Mouse (Mus musculus) neural tube, embryonic 10.5 days (tissue): ENCODE measurements around the gene Gm37240.

Experiments used
- DNase-seq: peaks from one replicate; pipeline ENCODE4 v3.0.0-alpha.2; 2017; ENCODE audit warnings: low spot score; ENCODE audit errors: extremely low spot score

The Gm37240 gene

DNA sequence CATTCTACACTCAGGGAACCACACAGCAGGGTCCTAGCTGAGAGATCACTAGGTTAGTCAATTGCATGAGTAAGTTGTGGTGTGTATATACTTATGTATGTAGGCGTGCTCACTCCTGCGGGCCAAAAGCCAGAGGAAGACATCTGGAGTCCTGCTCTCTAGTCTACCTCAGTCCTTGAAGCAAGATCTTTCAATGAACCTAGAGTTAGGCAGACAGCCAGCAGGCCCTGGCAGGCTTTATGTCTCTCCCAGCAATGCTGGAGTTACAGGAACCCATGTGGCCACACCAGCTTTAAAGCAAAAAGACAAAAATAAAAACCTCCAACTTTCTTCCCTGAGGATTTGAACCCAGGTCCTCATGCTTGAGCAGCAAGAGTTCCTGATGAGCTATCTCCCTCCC, 586.0 kb downstream of the Gm37240 start:
- DNase-seq: no peak

DNA sequence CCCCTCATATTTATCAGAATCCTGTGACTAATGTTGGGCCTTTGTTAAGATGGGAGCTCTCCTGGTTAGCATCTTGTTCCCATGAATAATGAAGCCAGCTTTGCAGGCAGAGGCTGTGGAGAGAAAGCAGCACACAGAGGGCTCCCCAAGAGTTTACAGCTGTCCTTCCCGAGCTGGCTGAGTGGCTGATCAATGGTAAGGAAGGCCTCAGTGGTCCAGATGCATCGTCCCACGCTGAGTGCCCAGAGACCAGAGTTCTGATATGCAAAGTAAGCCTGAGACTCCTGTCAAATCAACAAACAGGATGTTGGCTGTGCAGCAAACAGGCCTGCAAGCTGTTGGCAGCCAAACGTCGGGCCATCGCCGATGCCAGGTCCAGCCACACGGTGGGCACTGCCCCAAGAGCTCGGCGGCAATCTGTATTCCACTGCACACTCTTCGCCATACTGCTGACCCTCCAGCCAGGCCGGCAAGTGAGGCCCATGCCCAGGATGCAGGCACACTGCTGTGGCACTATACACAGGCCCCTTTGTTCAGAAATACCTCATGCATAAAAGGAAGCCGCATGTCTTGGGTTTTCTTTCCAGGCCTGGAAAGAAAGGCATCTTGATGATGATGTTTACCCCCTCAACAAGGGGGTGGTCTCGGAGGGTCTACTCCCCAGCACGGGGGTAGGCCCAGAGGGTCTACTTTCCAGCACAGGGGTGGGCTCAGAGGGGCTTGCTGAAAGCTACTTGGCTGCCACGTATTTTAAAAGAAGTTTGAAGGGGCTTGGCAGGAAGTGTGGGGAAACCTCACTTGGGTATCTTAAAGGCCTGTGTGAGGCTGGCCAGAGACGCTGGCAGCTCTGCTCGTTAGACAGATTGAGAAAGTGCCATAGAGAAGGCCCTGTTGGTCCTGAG, 587.4 kb downstream of the Gm37240 start:
- peak; percentile 16 for DNase-seq

DNA sequence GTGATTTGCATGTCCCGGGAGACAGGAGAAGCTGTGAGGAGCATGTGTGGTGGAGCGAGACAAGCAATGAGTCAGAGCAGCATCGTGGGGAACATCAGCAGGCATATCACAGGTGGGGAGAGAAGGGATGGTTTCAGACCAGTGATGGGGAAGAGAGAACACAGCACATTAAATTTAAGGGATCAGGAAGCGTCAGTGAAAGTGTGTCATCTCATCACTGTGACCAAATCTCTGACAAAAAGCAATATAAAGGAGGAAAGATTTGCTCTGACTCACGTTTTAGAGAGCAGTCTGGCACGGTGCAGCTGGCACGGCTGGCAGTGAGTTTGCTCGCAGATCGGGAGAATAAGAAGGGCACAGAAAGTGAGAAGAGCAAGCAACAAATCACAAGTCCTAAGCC, 592.1 kb downstream of the Gm37240 start:
- DNase-seq: no peak

DNA sequence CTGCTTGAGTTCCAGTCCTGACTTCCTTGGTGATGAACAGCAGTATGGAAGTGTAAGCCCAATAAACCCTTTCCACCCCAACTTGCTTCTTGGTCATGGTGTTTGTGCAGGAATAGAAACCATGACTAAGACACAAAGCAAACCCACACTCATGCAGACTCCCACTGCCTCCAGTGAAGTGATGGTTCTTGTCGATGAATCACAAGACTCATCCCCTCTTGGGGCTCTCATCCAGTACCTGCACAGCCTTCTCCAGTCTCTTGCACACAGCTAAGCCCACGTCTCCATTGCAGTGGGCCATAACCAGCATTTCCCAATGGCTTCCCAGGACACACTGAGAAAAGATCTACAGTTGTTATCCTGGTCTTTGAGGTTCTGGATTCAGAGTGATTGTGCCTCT, 599.7 kb downstream of the Gm37240 start:
- DNase-seq: no peak

DNA sequence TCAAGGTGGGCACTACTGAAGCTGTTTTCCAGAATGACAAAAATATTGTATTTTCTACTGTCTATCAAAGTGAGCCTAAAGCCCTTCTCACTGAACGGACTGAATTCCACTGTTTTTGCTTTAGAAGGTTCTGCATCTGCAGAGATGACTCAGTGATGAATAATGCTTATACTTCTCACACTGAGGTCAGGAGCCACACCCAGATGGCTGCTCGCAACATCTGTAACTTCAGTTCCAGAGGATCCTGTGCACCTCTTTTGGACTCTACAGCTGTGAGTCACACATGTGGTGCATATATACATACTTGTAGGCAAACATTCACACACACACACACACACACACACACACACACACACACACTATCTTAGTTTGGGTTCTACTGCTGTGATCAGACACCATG, 602.8 kb downstream of the Gm37240 start:
- no peak for DNase-seq

DNA sequence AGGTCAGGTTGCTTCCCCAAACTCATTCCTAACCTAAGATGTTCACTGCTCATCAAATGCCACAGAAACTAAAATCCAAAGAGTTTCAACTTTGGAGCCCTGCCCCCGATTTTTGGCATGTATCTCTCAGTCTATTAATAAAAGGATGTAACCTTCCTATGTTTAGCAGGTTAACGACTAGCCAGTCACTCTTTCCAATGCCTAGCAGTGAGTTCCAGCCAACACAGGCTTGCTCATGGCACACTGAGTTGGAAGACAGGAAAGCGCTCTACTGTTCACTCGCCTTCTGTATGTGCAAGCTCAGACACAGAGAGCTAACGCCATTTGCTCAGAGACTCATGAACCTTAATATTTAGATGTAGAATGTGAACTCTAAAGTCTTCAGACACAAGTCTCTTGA, 604.5 kb downstream of the Gm37240 start:
- no peak for DNase-seq

DNA sequence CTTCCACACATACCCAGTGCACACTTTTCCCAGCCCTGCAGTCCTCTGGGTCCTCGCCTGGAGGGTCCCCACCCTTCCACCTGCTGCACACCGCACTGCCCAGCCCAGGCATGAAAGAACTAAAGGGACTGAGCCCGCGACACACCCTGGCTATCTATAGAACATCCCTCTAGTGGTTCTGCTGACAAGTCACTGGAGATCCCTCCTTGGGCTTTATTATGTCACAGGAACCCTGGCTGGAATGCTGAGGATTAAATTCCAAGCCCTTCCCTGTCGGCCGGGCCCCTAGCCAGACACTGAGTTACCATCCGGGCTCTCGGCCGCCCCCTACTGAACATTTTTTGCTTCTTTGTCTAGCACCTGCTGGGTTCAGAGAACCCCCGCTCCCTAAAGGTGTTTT, 612.2 kb downstream of the Gm37240 start:
- peak; percentile 26 for DNase-seq

DNA sequence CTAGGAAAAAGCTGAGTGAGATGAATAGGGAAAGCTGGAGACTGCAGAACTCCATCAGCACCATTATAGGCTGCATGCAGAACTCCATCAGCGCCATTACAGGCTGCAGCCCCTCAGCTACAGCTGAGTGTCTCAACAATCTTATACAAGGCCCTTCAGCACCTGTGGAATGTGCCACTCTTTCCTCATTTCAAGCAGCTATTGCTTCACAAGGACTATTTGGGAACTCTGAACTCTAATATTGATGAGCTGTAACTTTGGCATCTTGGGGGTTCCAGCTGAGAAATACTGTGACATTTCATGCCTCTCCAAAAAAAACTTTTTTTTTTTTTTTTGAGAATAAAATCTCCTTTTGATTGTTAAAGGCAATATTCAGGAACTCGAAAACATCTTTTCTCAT, 615.8 kb downstream of the Gm37240 start:
- DNase-seq: no peak

DNA sequence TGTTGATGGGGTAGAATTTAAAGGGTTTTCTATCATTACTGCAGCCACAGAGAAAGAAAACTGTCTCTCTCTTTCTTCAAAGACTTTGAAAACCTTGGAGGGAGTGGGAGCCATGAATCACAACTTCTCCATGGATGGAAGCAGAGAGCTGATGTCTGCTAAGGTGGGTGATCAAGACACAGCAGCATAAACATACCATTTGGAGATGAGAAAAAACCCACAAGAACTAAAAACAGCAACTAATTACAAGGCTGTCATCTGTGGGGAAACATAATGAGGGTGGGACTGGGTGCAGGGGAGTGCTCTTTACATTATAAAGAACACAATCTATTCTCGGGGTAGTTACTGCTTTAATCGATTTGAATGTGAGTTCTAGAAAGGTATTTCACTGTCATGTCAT, 622.4 kb downstream of the Gm37240 start:
- DNase-seq: no peak

DNA sequence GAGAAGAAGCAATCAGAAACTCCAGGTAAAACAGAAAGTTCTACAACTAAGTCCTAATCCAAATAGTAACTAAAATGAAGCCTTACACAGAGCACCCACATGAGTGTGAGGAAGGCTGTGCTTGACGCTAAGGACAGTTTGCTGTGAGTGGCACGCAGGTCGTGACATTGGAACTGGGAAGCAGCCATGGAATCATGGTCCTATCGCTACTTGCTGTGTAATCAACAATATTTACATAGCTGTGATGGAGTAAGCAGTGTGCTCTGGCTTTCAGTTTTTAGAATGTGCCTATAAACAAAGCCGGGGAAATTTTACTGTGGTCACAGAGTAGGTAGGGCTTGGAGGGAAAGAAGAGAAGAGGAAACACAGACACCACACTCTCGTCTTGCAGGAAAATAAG, 622.8 kb downstream of the Gm37240 start:
- DNase-seq: no peak

DNA sequence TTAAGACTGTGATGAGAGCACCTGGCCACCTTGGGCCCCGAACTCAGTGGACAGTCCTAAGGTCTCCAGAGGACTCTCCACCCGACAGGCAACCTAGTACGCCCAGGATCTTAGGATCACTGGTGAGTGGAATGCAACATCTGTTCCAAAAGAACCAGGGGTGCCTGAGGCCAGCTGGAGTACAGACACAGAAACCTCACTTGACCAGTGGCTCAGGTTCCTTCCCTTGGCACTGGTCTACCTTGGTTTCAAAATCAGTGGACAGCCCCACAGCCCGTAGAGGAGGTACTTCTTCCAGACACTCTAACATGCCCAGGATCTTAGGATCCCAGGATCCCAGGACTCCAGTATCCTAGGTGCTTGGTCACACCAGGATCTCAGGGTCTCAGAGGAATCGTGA, 632.8 kb downstream of the Gm37240 start:
- no peak for DNase-seq

DNA sequence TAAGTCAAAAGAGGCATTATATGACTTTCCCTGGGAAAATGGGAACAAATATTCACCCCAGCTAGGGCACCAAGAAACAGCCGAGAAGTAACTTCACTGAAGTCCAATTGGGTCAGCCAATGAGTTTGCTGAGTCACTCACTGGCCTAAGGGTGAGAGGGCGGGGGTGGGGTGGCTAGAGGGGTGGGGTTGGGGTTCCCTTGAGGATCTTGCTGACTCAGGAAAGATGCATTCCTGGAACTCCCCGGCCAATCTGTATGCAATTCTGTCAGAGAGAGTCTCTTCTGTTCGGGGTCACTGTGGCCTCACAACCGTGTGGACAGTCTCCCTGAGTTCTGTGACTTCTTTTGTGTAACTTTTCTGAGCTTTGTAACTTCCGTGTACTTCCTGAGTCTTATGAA, 635.7 kb downstream of the Gm37240 start:
- DNase-seq: no peak

DNA sequence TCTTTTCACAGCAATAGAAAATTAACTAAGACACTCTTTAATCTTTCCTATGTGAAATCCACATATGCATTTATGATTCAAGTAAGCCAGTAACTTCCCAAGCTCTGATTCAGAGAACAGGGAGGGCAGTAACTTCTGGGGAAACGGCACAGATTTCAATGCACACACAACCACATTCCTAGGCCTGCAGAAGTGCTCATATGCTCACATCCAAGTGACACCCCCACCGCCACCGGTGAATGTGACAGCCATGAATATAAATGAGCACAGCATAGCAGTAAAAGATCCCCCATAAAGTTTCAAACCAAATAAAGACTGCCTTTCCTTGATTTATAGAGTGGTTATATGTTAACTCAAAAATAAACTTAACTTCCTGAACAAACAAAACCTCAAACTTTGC, 641.2 kb downstream of the Gm37240 start:
- no peak for DNase-seq

DNA sequence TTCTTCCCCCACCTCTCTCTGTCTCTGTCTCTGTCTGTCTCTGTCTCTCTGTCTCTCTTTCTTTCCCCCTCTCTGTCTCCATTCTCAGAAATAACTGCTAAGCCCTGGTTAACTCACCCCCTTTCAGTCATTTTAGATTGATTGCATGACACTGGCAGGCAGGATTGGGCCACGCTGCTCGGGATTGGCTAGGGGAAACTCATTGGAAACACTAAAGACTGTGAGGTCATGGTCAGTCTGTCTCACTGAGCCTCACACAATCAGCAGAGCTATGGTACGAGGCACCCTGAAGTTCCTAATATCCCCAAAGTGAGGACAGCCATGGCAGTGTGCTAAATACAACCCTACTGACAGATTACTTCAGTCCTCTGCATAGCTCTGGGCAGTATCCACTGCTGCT, 650.8 kb downstream of the Gm37240 start:
- DNase-seq: peak; percentile 6

DNA sequence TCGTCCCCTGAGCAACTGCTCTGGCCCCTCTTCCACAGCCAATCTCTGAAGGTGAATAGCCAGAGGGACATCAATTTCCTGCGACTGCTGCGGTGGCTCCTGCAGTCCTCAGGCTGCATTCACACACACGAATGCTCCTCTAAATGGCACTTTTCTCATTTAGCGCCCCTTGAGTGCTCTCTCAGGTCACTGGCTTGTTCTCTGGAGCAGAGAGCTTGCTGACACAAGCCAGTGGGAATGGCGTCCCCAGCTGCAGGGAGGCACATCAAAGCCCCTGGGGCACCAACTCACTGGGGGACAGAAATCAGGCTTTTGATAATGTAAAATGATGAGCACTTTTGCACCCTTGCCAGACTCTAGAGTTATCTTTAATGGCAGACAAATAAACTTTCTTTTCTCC, 654.5 kb downstream of the Gm37240 start:
- no peak for DNase-seq

DNA sequence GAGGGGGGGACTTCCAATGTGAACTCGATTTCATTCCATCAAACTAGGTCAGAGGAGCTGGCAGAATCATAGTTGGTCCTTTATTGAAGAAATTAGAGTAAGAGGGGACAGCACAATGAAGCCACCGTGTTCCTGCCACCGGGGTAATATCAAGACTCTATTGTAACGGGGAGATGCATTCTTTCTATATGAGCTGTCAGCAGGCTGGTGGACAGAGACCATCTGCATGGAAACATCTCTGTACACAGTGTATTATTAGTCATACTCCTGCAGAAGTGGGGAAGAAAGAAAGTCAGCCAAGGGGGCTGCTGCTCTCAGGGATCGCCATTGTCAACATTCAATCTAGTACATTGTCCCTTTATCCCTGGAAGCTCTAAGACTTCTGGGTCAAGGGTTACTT, 665.3 kb downstream of the Gm37240 start:
- no peak for DNase-seq

DNA sequence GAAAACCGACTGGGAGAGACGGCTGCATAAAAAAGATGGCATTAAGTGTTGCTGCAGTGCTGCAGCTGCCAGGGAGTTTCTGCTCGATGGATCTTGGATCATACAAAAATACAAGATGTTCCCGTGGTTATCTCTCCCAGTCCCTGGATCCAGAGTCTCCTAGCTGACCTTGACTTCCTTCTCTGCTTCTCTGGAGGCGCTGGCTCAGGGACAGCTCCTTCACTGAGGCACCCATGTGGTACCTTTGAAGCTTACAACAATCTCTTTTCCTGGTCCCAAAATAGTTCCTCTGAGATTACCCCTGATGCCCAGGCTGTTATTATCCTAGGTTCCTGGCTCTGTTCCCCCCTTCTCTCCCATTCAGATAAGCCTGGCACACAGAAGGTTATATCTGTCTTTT, 672.4 kb downstream of the Gm37240 start:
- no peak for DNase-seq

DNA sequence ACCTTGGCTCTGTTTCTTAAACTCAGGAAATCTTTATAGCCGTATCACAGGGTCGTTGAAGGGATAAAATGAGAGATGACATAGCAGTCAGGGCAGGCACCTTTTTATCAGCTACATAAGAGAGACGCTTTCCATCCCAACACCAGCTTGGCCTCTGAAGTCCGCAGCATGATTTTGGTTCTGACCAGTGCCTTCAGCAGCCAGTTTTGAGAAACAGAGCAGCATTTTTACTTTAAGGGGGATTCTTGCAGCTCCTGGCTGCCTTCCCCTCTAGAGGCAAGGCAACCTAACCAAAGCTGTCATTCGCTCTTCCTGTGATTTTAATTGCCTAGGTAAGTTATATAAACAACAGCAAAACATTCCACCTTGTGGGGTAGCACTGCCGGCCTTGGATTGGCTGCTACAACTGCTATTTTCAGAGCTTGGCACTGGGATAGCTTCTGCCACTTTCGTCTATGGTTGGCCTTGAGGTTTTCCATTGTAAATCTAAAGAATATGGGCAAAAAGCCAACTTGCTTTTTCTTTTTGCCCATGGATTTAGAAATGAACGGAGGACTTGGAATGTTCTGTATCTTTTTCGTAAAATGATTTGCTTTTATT, 674.5 kb downstream of the Gm37240 start:
- no peak for DNase-seq

DNA sequence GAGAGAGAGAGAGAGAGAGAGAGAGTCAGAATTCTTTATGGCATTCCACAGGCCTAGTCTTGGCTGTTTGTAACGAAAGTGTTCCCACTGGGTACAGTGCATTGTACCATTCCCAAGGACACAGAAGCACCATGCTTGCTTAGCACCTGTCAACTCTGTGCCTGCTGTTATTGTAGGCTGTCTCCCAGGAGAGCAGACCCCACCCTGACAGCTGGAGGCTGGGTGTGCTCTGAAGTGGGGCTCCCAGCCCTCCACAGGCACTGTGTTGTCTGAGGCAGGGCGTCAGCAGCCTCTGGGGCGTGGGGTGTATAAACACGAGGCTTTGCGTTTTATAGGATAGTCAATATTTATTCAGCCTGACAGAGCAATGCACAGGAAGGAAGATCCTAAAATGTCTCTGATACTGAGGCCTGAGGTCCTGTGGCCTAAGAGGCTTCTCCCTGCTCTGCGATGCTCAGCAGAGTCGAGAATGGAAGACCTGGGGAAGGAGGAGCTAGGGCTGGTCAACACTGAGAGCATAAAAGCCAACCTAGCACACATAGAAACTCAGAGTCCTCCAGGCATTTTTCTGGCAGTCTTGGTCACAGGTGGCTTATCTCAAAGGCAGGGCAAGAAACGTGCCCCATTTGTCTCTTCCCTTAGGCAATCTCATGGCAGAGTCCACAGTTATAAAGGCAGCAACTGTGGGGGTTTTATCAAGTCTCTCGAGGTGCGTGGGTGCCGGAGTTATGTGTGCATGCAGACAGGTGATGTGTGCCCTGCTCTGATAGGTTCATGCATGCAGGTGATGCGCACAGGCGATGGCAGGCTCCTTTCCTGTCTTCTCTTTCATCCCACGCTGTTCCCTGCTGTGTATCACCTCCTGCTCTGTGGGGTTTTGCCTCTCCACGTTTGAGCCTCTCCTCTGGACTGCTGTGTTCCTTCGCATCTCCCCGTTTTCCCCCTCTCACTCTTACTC, 677.2 kb downstream of the Gm37240 start:
- no peak for DNase-seq

DNA sequence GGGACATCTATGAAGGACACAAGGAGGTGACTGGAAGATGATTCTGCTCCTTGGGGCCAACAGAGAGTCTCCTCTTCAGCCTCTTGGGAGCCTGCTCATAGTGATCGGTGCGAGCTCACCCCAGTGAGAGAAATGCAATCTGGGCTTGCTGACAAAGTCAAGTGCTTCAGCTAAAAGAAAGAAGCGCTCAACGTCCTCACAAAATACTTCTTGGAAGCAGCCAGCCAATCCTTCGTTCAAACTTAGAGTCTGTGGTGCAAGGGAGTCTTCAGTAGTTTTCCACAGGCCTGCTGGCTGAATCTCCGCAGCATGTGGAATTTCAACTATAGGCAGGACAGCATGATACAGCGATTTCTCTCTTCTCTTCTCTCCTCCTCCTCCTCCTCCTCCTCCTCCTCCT, 680.8 kb downstream of the Gm37240 start:
- no peak for DNase-seq

DNA sequence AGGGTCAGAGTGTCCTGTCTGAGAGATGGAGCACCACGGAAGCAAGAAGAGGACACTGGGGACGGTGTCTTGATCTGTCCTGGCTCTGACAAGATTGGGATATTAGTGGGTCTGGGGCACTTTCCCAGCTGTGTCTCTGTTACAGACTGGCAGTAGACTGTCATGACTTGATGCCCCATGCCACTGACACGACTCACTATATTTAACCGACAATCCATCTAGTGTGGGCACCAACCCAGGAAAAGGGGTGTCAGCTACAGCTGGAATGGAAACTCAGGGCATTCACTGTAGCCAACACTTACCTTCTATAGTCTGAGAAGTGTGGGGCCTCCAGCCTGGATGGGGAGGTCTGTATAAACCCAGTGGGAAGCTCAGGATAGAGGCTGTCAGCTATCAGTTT, 681.4 kb downstream of the Gm37240 start:
- DNase-seq: no peak

DNA sequence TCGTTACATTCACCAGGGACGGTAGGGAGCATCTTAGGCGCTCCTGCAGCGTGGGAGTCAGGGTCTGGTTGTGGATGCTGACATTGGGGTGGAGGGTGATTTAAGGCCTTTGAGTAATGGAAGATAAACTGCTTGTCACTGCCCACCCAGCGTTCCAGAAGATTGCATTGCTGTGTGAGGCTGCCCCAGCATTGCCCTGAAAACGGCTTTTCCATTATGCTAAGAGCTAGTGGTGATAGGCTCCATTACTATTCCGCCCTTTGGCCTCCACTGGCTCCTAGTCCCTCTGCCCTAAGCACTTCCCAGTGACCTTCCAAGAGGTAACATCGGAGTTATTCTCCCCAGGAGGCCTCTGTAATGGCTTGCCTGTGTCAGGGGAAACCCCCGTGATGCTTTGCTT, 683.7 kb downstream of the Gm37240 start:
- DNase-seq: peak; percentile 25
